Mouse (Mus musculus): ENCODE measurements around the gene Zfp865.
A peak's percentile ranks its signal among the peaks of the same experiment; 100 is the strongest.

Gene Zfp865

GRCm38 (mm10) chr7:5015118-5016001 lies 4.8 kb upstream of the Zfp865 start, which contains the start of gene Gm44973:
Gene Gm44973 (plus strand): TSS chr7:5015496.
- peak; percentile 96 for DNase-seq (ENCODE audit: low read depth)

GRCm38 (mm10) chr7:5016057-5016456 lies 4.1 kb upstream of the Zfp865 start:
- DNase-seq (ENCODE audit: low read depth), result peak; percentile 11

GRCm38 (mm10) chr7:5016920-5017319 lies 3.3 kb upstream of the Zfp865 start:
- DNase-seq (ENCODE audit: low read depth), result peak; percentile 19

- DNase-seq (ENCODE audit: low read depth), result no peak
Observed at GRCm38 (mm10) chr7:5017352-5017751, 2.8 kb upstream of the Zfp865 start.

GRCm38 (mm10) chr7:5017931-5018330 lies 2.2 kb upstream of the Zfp865 start:
- DNase-seq (ENCODE audit: low read depth), result no peak

GRCm38 (mm10) chr7:5019576-5019975 lies 600 bp upstream of the Zfp865 start:
- DNase-seq (ENCODE audit: low read depth), result peak; percentile 41

- peak; percentile 59 for DNase-seq (ENCODE audit: low read depth)
Observed at GRCm38 (mm10) chr7:5020685-5021084, 509 bp downstream of the Zfp865 start.

GRCm38 (mm10) chr7:5021197-5021596 lies 1.0 kb downstream of the Zfp865 start:
- peak; percentile 22 for DNase-seq (ENCODE audit: low read depth)

- DNase-seq (ENCODE audit: low read depth), result no peak
Observed at GRCm38 (mm10) chr7:5029543-5029942, 9.4 kb downstream of the Zfp865 start.

GRCm38 (mm10) chr7:5029946-5030345 lies 9.8 kb downstream of the Zfp865 start:
- no peak for DNase-seq (ENCODE audit: low read depth)

GRCm38 (mm10) chr7:5030554-5031275 lies 10.5 kb downstream of the Zfp865 start:
- DNase-seq (ENCODE audit: low read depth), result no peak

- DNase-seq (ENCODE audit: low read depth), result no peak
Observed at GRCm38 (mm10) chr7:5031496-5031895, 11.3 kb downstream of the Zfp865 start.

- no peak for DNase-seq (ENCODE audit: low read depth)
Observed at GRCm38 (mm10) chr7:5033818-5034217, 13.6 kb downstream of the Zfp865 start, which contains the start of gene 4632433K11Rik. Gene 4632433K11Rik (plus strand): TSS chr7:5034118.

- DNase-seq (ENCODE audit: low read depth), result no peak
Observed at GRCm38 (mm10) chr7:5035628-5036027, 15.5 kb downstream of the Zfp865 start.

- no peak for DNase-seq (ENCODE audit: low read depth)
Observed at GRCm38 (mm10) chr7:5036136-5036535, 16.0 kb downstream of the Zfp865 start.

GRCm38 (mm10) chr7:5037026-5037425 lies 16.9 kb downstream of the Zfp865 start:
- no peak for DNase-seq (ENCODE audit: low read depth)

- DNase-seq (ENCODE audit: low read depth), result no peak
Observed at GRCm38 (mm10) chr7:5037467-5037866, 17.3 kb downstream of the Zfp865 start.

GRCm38 (mm10) chr7:5038109-5038732 lies 18.0 kb downstream of the Zfp865 start, which contains the start of gene Zfp784:
Gene Zfp784 (minus strand): TSS chr7:5038446.
- DNase-seq (ENCODE audit: low read depth), result peak; percentile 95

- peak; percentile 25 for DNase-seq (ENCODE audit: low read depth)
Observed at GRCm38 (mm10) chr7:5038940-5039339, 18.8 kb downstream of the Zfp865 start.

GRCm38 (mm10) chr7:5044981-5045380 lies 24.8 kb downstream of the Zfp865 start:
- DNase-seq (ENCODE audit: low read depth), result no peak

GRCm38 (mm10) chr7:5046112-5046511 lies 25.9 kb downstream of the Zfp865 start:
- DNase-seq (ENCODE audit: low read depth), result no peak

- peak; percentile 66 for DNase-seq (ENCODE audit: low read depth)
Observed at GRCm38 (mm10) chr7:5047313-5047712, 27.1 kb downstream of the Zfp865 start.
